Mouse (Mus musculus) megakaryocyte, embryonic 14.5 days (primary cell): Measurements from ENCODE around the gene Plch1. TPM values are rescaled to one million over a fixed set of nuclear protein-coding genes. Genes with fewer than 3 reads are reported as not detected.

Source experiments
- H3K27me3 ChIP-seq: replicated peaks from 2 replicates; pipeline ENCODE3; 2012; ENCODE audit warnings: inconsistent platforms
- H3K36me3 ChIP-seq: replicated peaks from 2 replicates; pipeline ENCODE3; 2012; ENCODE audit warnings: low read length, inconsistent platforms, mixed read lengths
- H3K4me1 ChIP-seq: 2 replicates; pipeline ENCODE4 v1.6.1; 2012; ENCODE audit warnings: inconsistent platforms
- H3K4me3 ChIP-seq: replicated peaks from 2 replicates; pipeline ENCODE3; 2012; ENCODE audit warnings: moderate library complexity, mild to moderate bottlenecking, inconsistent platforms
- H3K9me3 ChIP-seq: 2 replicates; pipeline ENCODE4 v1.6.1; 2012; ENCODE audit warnings: inconsistent platforms
- FLI1 ChIP-seq: IDR thresholded peaks from 2 replicates; pipeline ENCODE4 v1.6.1; 2012; ENCODE audit warnings: low read length, inconsistent platforms, mixed read lengths
- GATA1 ChIP-seq: IDR thresholded peaks from 3 replicates; pipeline ENCODE4 v1.6.1; 2012; ENCODE audit warnings: mixed read lengths, low read length, inconsistent platforms, borderline replicate concordance
- polyA plus RNA-seq: library from polyadenylated mRNA; stranded (reverse); fragments of >175 nt; gene quantifications from 2 replicates; pipeline ENCODE4 v1.2.3, GENCODE M21; 2012; ENCODE audit warnings: low replicate concordance; ENCODE audit not compliant: insufficient read depth

Plch1 gene
- not detected in 2 replicates for polyA plus RNA-seq

DNA sequence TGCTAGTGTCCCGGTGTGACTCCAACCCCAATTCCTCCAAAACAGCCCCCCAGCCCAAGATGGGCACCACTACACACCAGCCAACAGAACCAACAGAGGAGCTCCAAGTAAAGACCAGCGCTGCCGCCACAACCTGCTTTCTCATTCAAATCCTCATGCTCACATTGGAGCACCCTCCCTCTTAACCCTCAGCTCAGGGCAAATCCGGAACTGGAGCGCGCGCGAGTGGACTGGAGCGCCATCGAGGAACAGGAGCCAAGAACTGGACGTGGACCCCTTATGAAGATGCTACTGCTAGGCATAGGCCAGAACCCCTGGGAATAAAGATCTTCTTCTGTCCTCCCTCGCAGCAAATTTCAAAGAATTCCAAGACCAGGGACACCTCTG, at the start of gene Plch1:
Gene Plch1 (minus strand): TSS at position 164 of the 387 bp plus-strand sequence.
- peaks cover 19% of the 10 kb centered on the region for H3K4me1 ChIP-seq
- H3K9me3 ChIP-seq, result peaks cover 6% of the 10 kb centered on the region
- H3K36me3 ChIP-seq, result no peaks in the 10 kb centered on the region
- peak within 1 kb of the TSS; percentile 92 for H3K4me3 ChIP-seq
- peaks cover 22% of the 10 kb centered on the region for H3K27me3 ChIP-seq
- no peak for TF ChIP-seq FLI1
- no peak for TF ChIP-seq GATA1

GRCm38 (mm10) chr3:63941204-63941850, 42.1 kb upstream of the Plch1 start:
- Histone ChIP-seq H3K4me1 (no peaks in the 10 kb centered on the region), H3K4me3 (no peak overlapping the region), H3K27me3 (no peaks in the 10 kb centered on the region), H3K36me3 (peaks cover 62% of the 10 kb centered on the region), H3K9me3 (no peaks in the 10 kb centered on the region)
- no peak for TF ChIP-seq GATA1
- TF ChIP-seq FLI1, result no peak

DNA sequence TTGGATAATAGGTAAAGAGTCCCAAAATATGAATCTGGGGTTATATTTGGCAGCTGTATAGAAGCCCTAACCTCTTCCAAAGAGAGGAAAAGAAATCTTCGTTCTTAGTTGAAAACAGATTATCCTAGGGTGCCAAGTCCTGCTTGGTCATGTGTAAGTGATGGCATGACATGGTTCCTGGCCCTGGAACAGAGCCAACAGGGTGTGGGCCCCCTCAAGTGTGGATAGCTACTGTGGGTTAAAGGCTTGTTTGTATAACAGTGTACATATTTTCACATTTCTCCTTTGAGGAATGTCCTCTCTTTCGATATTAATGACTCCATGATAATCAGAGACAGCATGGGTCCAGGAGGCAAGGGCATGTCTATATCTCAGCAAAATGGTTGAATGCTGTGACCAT, 39.7 kb upstream of the Plch1 start:
- no peaks in the 10 kb centered on the region for H3K4me1 ChIP-seq
- no peaks in the 10 kb centered on the region for H3K9me3 ChIP-seq
- no peak overlapping the region for H3K4me3 ChIP-seq
- TF ChIP-seq FLI1 (no peak), GATA1 (no peak)
- no peaks in the 10 kb centered on the region for H3K27me3 ChIP-seq
- H3K36me3 ChIP-seq, result peaks cover 44% of the 10 kb centered on the region

DNA sequence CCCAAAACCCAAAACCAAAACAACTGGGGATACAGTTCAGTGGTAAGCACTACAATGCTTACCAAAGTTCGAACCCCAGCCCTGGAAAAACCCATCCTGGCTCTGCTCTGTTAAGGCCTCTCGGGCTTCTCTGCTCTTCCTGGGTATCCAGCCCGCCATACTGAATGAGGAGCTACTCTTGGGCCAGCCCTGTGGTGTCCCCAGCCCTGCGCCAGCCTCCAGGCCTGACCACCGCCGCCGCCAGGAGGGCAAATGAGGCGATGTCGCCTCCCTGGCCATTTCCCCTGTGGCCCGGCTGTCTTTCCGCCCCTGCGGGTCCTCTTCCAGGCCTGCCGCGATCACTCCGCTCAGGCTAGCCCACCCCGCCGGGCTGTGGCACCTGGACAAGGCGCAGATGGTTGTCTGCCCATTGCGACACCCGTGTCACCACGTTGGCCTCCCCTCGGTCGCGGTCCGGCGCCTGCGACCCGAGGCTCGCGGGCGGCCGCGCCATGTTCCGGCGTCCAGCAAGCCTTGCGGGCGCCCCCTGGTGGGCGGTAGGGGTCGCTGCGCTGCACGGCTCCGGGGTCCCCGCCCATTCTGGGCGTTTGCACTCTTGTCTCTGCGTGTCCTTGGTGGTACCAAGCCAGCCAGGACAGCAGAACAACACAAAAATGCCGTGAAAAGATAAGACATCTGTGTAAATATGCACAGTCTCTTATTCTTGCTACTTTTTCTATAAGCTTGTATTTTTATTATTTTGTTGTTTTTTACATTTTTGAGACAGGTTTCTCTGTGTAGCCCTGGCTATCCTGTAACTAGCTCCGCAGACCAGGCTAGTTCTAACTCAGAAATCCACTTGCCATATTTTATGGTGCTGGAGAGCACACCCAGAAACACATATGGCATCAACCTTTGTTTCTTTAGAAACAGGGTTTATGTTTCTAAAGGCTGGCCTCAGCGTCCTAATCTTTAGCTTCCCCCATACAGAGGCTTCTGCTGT, 29.9 kb upstream of the Plch1 start, which contains the start of gene E130311K13Rik:
Gene E130311K13Rik (minus strand): TSS at position 595 of the 982 bp plus-strand sequence.
- TF ChIP-seq FLI1, result no peak
- Histone ChIP-seq H3K36me3 (peaks cover 7% of the 10 kb centered on the region), H3K4me3 (peak within 1 kb of the TSS; percentile 93), H3K9me3 (no peaks in the 10 kb centered on the region), H3K27me3 (no peaks in the 10 kb centered on the region), H3K4me1 (peaks cover 7% of the 10 kb centered on the region; the same call in 1 of the 2 replicates)

DNA sequence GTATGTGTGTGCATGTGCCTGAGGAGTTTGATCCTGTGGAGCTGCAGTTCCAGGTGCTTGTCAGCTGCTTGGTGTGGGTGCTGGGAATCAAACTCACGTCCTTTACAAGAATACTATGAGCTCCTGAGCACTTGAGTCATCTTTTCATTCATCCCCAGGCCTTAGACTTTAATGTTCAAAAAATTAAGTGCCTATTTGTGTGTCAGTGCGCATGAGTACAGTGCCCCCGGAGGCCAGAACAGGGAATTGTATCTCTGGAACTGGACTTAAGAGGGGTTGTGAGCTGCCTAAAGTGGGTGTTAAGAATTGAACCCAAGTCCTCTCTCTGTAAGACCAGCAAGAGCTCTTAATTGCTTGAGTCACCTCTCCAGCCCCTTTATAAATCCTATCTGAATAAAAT, 20.4 kb upstream of the Plch1 start:
- TF ChIP-seq FLI1, result no peak
- no peak for TF ChIP-seq GATA1
- Histone ChIP-seq H3K36me3 (peaks cover 51% of the 10 kb centered on the region), H3K9me3 (no peaks in the 10 kb centered on the region), H3K4me3 (no peak overlapping the region), H3K27me3 (no peaks in the 10 kb centered on the region), H3K4me1 (no peaks in the 10 kb centered on the region)

DNA sequence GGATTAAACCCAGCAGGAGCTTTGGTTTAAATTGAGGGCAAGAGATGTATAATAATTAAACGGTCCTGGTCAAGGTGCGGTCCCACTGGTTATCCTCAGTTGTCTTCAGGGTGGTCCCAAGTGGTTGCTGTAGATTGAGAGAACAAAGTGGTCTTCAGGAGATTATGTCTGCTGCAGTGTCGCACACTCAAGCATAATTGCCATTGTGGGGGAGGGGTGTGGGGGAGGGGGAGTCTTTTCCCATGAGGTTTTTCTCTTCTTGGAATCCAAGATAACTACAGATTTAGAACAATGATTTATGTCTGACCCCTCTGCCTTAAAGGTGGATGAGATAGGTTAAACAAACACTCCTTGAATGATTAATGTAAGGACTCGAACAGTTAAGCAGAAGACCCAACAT, 11.0 kb upstream of the Plch1 start:
- H3K4me3 ChIP-seq, result no peak overlapping the region
- peaks cover 14% of the 10 kb centered on the region for H3K36me3 ChIP-seq
- peaks cover 2% of the 10 kb centered on the region for H3K27me3 ChIP-seq
- peaks cover 2% of the 10 kb centered on the region for H3K4me1 ChIP-seq
- no peak for TF ChIP-seq GATA1
- TF ChIP-seq FLI1, result no peak
- no peaks in the 10 kb centered on the region for H3K9me3 ChIP-seq

DNA sequence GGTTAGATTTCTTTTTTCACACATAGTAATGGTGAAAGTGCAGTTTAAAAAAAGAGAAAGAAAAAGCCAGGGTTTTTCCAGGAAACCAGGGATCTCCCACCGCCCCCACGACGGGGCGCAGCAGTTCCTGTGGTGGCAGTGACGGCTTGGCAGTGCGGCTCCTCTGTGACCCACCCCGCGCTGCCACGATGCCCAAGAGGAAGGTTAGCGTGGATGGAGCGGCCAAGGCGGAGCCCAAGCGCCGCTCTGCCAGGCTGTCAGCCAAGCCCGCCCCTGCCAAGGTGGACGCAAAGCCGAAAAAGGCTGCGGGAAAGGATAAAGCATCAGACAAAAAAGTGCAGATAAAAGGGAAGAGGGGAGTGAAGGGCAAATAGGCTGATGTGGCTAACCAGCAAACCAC, 6.0 kb upstream of the Plch1 start:
- TF ChIP-seq FLI1 (no peak), GATA1 (no peak)
- peak overlapping the region; percentile 89 for H3K4me3 ChIP-seq

DNA sequence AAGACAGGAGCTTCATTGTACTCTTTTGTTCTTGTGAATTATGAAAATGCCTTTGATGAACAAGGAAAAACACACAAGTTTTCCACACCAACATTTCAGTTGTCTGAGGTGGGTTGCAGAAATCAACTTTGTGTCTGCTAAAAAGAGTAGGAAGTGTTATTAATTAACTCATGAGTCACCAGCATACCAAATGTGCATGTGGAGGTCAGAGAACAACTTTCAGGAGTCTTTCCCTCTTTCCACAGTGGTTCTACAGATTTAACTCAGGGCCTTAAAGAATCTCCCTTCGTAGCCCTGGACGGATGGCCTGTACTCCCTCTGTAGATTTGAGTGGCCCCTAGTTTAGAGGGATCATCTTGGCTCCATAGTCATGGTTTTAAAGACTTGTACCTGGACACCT, 4.9 kb upstream of the Plch1 start:
- H3K4me3 ChIP-seq, result no peak overlapping the region
- H3K9me3 ChIP-seq, result peaks cover 6% of the 10 kb centered on the region
- TF ChIP-seq GATA1, result no peak
- TF ChIP-seq FLI1, result no peak
- peaks cover 17% of the 10 kb centered on the region for H3K4me1 ChIP-seq
- peaks cover 13% of the 10 kb centered on the region for H3K27me3 ChIP-seq
- no peaks in the 10 kb centered on the region for H3K36me3 ChIP-seq

More for the DNA sequence above, 6.0 kb upstream of the Plch1 start:
- peaks cover 6% of the 10 kb centered on the region for H3K9me3 ChIP-seq
- peaks cover 4% of the 10 kb centered on the region for H3K27me3 ChIP-seq
- no peaks in the 10 kb centered on the region for H3K36me3 ChIP-seq
- peaks cover 6% of the 10 kb centered on the region for H3K4me1 ChIP-seq

GRCm38 (mm10) chr3:63900021-63900571, 824 bp upstream of the Plch1 start:
- no peaks in the 10 kb centered on the region for H3K36me3 ChIP-seq
- peak overlapping the region; percentile 33 for H3K4me3 ChIP-seq
- peaks cover 6% of the 10 kb centered on the region for H3K9me3 ChIP-seq
- no peak for TF ChIP-seq GATA1
- H3K27me3 ChIP-seq, result peaks cover 22% of the 10 kb centered on the region
- peaks cover 19% of the 10 kb centered on the region for H3K4me1 ChIP-seq
